Mouse (Mus musculus) left cerebral cortex, postnatal 36 days (tissue): Measurements from ENCODE around the gene Yeats2. TPM values are rescaled to one million over a fixed set of nuclear protein-coding genes. Genes with fewer than 3 reads are reported as not detected.
"Not testable (repeated sequence)": the region's sequence is repeated elsewhere in the genome, so short reads cannot be mapped to it uniquely, and the experiment has no call there.

Experiments used
- DNase-seq, 2 experiments: peaks; one replicate each; pipeline ENCODE4 v3.0.0; 2021 to 2022; ENCODE audit warnings: low spot score in 2 of 2, mixed read lengths in 1 of 2
- intact Hi-C: fragments of 180-260 bp; cut with DNase I; formaldehyde crosslinking; loops from one replicate; pipeline ENCODE4 v1.15.1; 2025
- total RNA-seq, 2 experiments: library from RNA; stranded (reverse); gene quantifications; 2 replicates each; pipeline ENCODE4 v1.2.3; 2021

Yeats2 gene
- total RNA-seq = 10 to 100 TPM; 28.9 to 41.3 TPM

DNA sequence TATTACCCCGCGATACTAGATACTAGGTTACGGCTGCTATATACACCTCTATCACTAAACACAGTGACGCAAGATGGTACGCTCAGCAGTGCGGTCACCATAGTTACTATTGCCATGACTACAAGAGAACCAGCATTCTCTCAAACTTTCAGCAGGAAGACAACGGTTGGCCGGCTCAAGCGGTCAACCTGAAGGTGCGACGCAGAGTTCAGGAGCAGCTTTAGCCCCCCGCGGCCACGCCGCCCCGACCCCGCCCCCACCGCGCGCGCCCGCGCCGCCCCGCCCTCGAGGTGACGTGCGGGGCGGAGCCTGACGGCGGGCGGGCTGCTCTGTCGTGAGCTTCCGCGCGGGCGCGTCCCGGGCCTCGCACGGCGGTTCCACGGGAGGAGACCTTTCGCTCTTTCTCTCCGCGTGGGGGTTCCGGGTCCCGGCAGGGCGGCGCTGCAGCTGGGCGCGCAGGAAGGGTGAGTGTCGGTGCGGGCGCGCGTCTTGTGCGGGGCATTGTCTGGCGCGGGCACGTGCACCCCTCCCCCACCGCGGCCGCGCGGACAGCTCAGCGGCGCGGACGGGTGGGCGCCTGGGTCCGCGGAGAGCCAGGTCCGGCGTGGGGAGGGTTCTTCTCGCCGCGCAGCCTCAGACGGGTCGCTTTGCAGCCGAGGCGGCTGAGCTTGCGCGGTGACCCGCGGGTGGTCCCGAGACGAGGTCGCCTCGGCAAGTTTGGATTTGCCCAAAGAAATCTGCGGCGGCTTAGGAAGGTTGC is at the start of gene Yeats2:
Gene Yeats2, plus strand, starts transcription at position 292 of the 760 bp plus-strand sequence.
- peak; percentile 86 to 88 for DNase-seq
- intact Hi-C loops = loop anchor here (5.0 kb wide), 1 partner anchor 44 kb away; the partner anchor contains the start of gene Klhl24

- no peak for DNase-seq
- intact Hi-C loops = loop anchor here (5.0 to 10.0 kb wide), 2 partner anchors 46 to 211 kb away; partner anchors contain the start of gene Yeats2
Observed at GRCm38 (mm10) chr16:20095966-20096365, 44.9 kb upstream of the Yeats2 start.

DNA sequence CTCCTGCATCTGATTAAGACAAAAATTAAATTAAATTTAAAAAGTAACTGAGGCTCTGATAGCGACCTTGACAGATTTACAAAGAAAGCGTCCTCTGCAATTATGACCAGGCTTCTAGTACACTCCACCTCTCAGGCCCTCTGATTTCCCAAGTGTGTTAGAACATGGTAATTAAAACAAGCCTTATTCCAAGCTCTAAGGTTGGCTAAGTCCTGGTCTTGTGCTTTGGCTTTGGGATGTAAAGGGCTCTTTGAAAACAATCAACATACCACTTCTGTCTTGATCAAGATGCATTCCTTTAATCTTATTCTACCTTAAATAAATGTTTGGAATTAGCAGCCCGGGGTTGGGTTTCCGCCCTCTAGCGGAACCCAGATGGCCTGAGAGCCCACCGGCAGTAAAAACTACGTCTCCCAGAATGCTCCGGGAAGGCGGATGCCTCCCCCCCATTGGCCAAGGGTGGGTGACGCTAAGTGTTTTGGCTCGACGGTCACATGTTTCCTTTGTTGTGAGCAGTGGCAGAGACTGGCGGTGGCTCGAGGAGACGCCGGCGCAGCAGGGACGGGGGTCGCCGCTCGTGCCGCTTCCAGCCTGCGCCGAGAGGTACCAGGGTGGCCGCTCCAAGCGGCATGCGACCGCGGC is 43.7 kb upstream of the Yeats2 start, which contains the start of gene Klhl24:
Gene Klhl24, plus strand, starts transcription at position 474 of the 642 bp plus-strand sequence.
- peak; percentile 91 to 93 for DNase-seq
- intact Hi-C loops = loop anchor here (5.0 to 10.0 kb wide), 2 partner anchors 45 to 212 kb away; partner anchors contain the start of gene Yeats2

GRCm38 (mm10) chr16:20097711-20098374 is 43.0 kb upstream of the Yeats2 start:
- intact Hi-C loops = loop anchor here (5.0 to 10.0 kb wide), 2 partner anchors 44 to 213 kb away; partner anchors contain the start of gene Yeats2

GRCm38 (mm10) chr16:20098375-20098727 is 42.5 kb upstream of the Yeats2 start:
- no peak for DNase-seq
- intact Hi-C loops = loop anchor here (5.0 to 10.0 kb wide), 2 partner anchors 44 to 214 kb away; partner anchors contain the start of gene Yeats2

More at GRCm38 (mm10) chr16:20097711-20098374, 43.0 kb upstream of the Yeats2 start:
- peak; percentile 88 to 90 for DNase-seq

- intact Hi-C loops = loop anchor here (5.0 to 10.0 kb wide), 2 partner anchors 43 to 214 kb away; partner anchors contain the start of gene Yeats2
- no peak for DNase-seq
Observed at GRCm38 (mm10) chr16:20098866-20099629, 41.8 kb upstream of the Yeats2 start.

DNA sequence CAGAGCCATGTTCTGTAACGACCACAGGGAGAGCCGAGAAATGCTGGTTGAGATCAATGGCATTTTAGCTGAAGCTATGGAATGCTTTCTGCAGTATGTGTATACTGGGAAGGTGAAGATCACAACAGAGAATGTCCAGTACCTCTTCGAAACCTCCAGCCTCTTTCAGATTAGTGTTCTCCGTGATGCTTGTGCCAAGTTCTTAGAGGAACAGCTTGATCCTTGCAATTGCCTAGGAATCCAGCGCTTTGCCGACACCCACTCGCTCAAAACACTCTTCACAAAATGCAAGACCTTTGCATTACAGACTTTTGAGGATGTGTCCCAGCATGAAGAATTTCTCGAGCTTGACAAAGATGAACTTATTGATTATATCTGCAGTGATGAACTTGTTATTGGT is 33.9 kb upstream of the Yeats2 start:
- intact Hi-C loops = no loop called here

DNA sequence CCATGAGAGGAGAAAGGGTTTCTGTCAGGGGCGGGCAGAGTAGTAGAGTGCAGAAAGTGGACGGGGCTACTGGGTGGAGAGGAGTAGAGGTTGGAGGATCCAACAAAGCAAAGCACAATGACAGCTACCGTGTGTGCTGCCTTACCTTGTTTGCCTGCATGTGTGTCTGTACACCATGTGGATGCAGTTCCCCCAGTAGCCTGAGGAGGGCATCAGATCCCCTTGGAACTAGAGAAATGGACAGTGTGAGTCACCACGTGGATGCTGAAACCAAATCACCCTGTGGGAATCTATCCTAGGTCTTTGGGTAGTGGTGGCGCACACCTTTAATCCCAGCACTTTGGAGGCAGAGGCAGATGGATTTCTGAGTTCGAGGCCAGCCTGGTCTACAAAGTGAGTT is 31.9 kb upstream of the Yeats2 start:
- intact Hi-C loops = no loop called here
- no peak for DNase-seq

More for the DNA sequence above, 33.9 kb upstream of the Yeats2 start:
- DNase-seq = no peak

DNA sequence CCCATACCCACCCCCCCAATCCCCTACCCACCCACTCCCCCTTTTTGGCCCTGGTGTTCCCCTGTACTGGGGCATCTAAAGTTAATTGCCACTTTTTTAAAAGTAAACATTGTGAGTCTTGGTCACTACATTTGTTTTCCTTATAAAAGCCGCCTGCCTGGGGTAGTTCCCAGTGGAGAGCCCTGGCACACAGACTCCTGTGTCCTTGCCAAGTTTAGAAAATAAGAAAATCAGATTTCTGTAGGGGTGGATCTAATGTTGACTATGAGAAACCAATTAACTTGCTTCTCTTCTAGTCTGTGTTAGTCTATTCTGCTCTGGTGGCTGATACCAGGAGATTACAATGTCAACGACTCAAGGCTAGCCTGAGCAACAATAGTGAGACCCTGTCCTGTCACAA is 28.2 kb upstream of the Yeats2 start:
- no peak for DNase-seq
- intact Hi-C loops = no loop called here

GRCm38 (mm10) chr16:20116069-20116468 is 24.8 kb upstream of the Yeats2 start:
- intact Hi-C loops = no loop called here
- no peak for DNase-seq

- intact Hi-C loops, DNase-seq: not testable (repeated sequence)
Observed at GRCm38 (mm10) chr16:20126319-20126883, 14.5 kb upstream of the Yeats2 start.

GRCm38 (mm10) chr16:20130397-20130796 is 10.5 kb upstream of the Yeats2 start:
- intact Hi-C loops = no loop called here
- no peak for DNase-seq

DNA sequence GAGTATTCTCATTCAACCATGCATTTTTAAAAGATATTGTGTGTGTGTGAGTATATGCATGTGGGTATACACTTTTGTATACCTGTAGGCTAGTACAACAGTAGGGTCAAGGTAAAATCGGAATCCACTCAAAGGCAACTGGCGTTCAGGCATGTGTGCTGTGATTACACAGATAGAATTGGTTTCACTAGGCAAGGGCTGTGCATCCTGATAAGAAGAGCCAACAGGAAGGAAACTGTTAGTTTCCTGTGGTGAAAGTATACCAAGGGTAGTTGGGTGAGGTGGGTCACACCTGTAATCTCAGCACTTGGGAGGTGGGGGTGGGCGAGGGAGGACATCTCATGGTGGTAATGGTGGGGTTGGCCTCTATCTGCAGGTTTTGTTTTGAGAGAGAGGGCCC is 3.7 kb downstream of the Yeats2 start:
- no peak for DNase-seq
- intact Hi-C loops = loop anchor here (5.0 kb wide), 1 partner anchor 47 kb away; the partner anchor contains the start of gene Klhl24

GRCm38 (mm10) chr16:20151991-20152390 is 11.1 kb downstream of the Yeats2 start:
- DNase-seq = no peak
- intact Hi-C loops = no loop called here

GRCm38 (mm10) chr16:20153742-20154141 is 12.9 kb downstream of the Yeats2 start:
- intact Hi-C loops = no loop called here
- no peak for DNase-seq

DNA sequence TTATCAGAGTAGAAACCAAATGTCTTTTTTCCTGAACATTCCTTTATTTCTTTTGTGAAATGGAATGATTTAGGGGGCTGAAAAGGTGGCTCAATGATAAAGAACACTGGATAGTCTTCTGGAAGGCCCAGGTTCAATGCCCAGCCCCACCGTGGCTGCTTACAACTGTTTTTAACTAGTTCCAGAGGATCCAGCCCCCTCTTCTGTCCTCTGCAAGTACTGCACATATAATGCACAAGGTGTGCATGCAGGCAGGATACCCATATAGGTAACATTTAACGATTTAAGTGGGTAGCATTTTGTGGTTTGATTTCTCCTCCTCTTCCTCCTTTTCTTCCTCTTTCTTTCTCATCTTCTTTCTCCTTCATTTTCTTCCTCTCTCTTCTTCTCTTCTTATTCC is 19.3 kb downstream of the Yeats2 start:
- intact Hi-C loops = no loop called here
- DNase-seq = no peak

- DNase-seq = no peak
- intact Hi-C loops = no loop called here
Observed at GRCm38 (mm10) chr16:20169071-20169470, 28.2 kb downstream of the Yeats2 start.

- no peak for DNase-seq
- intact Hi-C loops = no loop called here
Observed at GRCm38 (mm10) chr16:20169471-20170106, 28.7 kb downstream of the Yeats2 start.
